Mouse (Mus musculus): ENCODE results near the gene Heatr1. TPM values are rescaled to one million over a fixed set of nuclear protein-coding genes. Genes with fewer than 3 reads are reported as not detected.

The Heatr1 gene
- 13.1 and 16.8 TPM in 2 replicates for polyA plus RNA-seq (2016; fragmentation: Nextera tagmentation; extraction: Ambion mirVana)

DNA sequence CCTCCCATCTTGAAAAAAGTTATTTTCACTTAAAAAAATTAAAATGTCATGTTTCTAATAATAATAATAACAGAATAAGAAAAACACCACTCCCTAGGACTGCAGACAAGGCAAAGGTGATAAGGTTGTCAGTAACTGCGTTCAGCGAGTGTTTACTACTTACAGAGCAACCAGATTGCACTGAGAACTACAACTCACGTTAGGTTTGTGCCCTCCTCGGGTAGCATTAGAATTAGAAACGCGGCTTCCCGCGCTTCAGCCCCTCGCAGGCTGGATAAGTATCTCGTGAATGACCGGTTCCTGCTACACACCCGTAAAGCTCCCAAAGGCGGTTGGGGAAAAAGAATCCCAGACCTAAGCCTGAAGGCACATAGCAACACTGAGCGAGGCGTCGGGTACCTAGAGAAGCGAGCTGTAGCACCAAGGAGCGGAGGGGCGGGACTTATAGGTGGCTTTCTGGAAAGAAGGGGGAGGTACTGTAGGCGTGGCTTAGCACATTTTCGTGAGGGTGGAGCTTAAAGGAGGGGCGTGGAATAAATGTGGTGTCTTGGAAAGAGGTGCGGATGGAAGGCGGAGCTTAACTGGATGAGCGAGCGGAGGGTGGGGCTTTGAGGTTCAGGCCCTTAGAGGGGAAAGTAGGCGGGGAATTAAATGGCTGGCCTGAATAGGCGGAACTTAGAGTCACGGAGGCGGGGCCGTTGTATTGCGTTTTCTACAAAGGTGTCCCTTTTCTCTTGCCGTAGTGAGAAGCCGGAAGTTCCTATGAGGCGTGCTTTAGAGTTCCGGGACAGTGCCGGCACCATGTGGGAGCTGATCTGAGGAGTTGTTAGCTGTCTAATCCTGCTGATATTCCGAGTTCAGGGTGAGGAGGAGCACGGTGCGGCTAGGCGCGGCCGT, at the start of gene Heatr1:
Gene Heatr1, plus strand, starts transcription at position 419 of the 897 bp plus-strand sequence.
- Histone ChIP-seq H3K9me3 (replicated peaks) (no peaks in the 10 kb centered on the region), H3K4me2 (peak within 1 kb of the TSS; percentile 90), H3K36me3 (peaks cover 16% of the 10 kb centered on the region), H3K4me1 (replicated peaks) (peaks cover 5% of the 10 kb centered on the region), H3K27me3 (replicated peaks) (no peaks in the 10 kb centered on the region), H3K27ac (ENCODE audit: poor library complexity, severe bottlenecking) (peak within 1 kb of the TSS; percentile 60; the same call in 1 of the 2 replicates), H3K9ac (peak within 1 kb of the TSS; percentile 77), H3K4me3 (peak within 1 kb of the TSS; percentile 94)
- WGBS = under 1% methylated on average over 43 of the region's 43 CpGs
- peak; percentile 98 for ATAC-seq (ENCODE audit: insufficient number of reproducible peaks, low FRiP score)

DNA sequence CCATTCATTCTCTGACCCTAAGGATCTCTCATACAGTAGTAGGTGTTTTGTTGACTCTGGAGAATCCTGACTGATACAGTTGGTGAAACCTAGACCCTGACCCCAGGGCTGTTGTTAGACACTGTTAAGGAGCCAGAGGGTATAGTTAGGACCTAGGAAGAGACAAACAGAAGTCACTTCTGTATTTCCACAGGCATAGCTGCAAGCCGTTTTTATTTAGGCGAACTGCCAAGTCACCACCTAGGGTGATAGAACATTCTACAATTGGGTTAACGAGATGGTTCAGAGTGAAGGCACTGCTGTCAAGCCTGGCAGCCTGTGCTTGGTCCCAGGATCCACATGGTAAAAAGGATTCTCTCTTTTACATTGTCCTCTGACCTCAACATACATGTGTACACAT, 48.0 kb upstream of the Heatr1 start:
- Histone ChIP-seq H3K4me2 (no peak overlapping the region), H3K4me3 (no peak overlapping the region), H3K9ac (no peak overlapping the region), H3K4me1 (replicated peaks) (no peaks in the 10 kb centered on the region), H3K27me3 (replicated peaks) (no peaks in the 10 kb centered on the region), H3K36me3 (no peaks in the 10 kb centered on the region), H3K9me3 (replicated peaks) (no peaks in the 10 kb centered on the region), H3K27ac (ENCODE audit: poor library complexity, severe bottlenecking) (no peak overlapping the region)
- ATAC-seq (ENCODE audit: insufficient number of reproducible peaks, low FRiP score) = no peak
- 75% methylated on average over 3 of the region's 3 CpGs for WGBS

DNA sequence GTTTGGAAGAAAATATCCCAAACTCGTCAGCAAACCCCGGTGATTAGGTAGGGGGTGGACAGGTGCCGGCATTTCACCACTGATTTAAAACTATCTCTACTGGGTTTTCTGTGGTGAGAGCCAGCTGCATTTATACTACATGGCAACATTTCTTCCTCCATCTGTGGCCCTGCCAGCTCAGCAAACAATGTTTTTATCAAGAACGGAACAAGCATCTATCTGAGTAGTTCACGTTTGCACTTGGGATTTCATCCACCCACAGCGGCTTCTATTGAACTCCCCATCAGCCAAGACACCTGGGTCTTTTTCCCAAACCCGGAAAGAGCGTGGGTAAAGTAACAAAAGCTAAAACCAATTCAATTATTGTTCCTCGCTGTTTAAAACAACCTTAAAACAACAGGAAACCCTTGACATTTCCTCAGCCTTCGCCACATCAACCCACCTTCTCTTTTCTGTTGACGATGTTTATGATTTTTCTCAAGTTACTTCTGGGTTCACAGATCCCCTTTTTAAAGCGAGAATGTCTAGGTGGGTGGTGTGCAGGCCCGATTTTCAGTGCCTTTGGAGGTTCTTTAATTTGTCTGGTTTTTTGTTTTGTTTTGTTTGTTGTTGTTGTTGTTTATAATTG, 45.5 kb upstream of the Heatr1 start:
- ATAC-seq (ENCODE audit: insufficient number of reproducible peaks, low FRiP score) = no peak
- no peaks in the 10 kb centered on the region for H3K4me1 ChIP-seq (replicated peaks)
- H3K4me2 ChIP-seq = no peak overlapping the region
- no peaks in the 10 kb centered on the region for H3K27me3 ChIP-seq (replicated peaks)
- peaks cover 4% of the 10 kb centered on the region; the same call in 1 of the 2 replicates for H3K9me3 ChIP-seq (replicated peaks)
- H3K27ac ChIP-seq (ENCODE audit: poor library complexity, severe bottlenecking) = no peak overlapping the region
- 70% methylated on average over 13 of the region's 13 CpGs for WGBS
- no peak overlapping the region for H3K9ac ChIP-seq
- H3K4me3 ChIP-seq = no peak overlapping the region
- H3K36me3 ChIP-seq = no peaks in the 10 kb centered on the region

- Histone ChIP-seq H3K27me3 (replicated peaks) (no peaks in the 10 kb centered on the region), H3K4me3 (no peak overlapping the region), H3K36me3 (no peaks in the 10 kb centered on the region), H3K27ac (ENCODE audit: poor library complexity, severe bottlenecking) (no peak overlapping the region), H3K4me2 (no peak overlapping the region), H3K4me1 (replicated peaks) (0 out of 2 replicates have a peak, but pooled peaks cover 2% of the 10 kb centered on the region), H3K9ac (no peak overlapping the region), H3K9me3 (replicated peaks) (peaks cover 4% of the 10 kb centered on the region; the same call in 1 of the 2 replicates)
- WGBS = 57% methylated on average over 4 of the region's 4 CpGs
- no peak for ATAC-seq (ENCODE audit: insufficient number of reproducible peaks, low FRiP score)
Observed at GRCm38 (mm10) chr13:12356184-12356583, 38.6 kb upstream of the Heatr1 start.

DNA sequence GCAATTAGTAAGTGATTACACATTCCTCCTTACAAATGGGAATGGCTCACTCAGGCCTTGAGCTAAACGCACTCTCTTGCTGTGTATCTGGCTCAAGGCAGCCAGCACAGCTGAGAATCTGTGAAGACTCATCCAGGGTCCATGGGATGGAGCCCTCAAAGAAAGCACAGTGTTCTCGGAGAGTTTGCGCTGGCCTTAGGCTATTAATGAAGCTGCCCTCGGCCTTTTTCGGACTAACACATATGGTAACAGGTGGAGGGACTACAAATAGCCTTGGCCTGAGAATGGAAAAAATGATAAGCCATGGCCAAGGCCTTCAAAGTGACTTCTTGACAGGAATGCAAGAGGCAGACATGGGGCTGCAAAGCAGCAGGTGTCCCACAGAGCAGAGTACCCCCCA, 37.3 kb upstream of the Heatr1 start:
- no peak overlapping the region for H3K27ac ChIP-seq (ENCODE audit: poor library complexity, severe bottlenecking)
- H3K36me3 ChIP-seq = no peaks in the 10 kb centered on the region
- H3K27me3 ChIP-seq (replicated peaks) = no peaks in the 10 kb centered on the region
- H3K9me3 ChIP-seq (replicated peaks) = peaks cover 4% of the 10 kb centered on the region; the same call in 1 of the 2 replicates
- no peak overlapping the region for H3K9ac ChIP-seq
- H3K4me1 ChIP-seq (replicated peaks) = 0 out of 2 replicates have a peak, but pooled peaks cover 2% of the 10 kb centered on the region
- 68% methylated on average over 5 of the region's 5 CpGs for WGBS
- no peak overlapping the region for H3K4me2 ChIP-seq
- H3K4me3 ChIP-seq = no peak overlapping the region
- ATAC-seq (ENCODE audit: insufficient number of reproducible peaks, low FRiP score) = no peak

DNA sequence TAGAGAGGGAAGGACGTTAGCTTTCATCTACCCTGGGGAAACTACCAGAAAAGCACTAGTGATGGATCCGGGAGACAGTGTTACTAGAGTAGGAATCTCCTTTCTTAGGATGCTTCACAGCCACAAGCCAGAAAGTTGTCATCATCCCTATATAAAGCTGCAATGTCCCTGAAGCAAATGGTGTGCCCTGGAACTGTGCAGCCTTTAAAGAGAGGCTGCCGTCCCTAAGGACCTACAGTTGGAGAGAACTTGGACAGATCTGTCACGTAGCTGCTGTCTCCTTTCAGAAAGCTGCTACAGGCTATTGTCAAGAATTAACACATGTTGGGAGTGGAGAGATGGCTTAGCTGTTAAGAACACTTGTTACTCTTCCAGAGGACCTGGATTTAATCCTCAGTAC, 33.3 kb upstream of the Heatr1 start:
- Histone ChIP-seq H3K9ac (no peak overlapping the region), H3K4me3 (no peak overlapping the region), H3K27me3 (replicated peaks) (no peaks in the 10 kb centered on the region), H3K27ac (ENCODE audit: poor library complexity, severe bottlenecking) (no peak overlapping the region), H3K4me2 (no peak overlapping the region), H3K9me3 (replicated peaks) (no peaks in the 10 kb centered on the region), H3K4me1 (replicated peaks) (0 out of 2 replicates have a peak, but pooled peaks cover 2% of the 10 kb centered on the region), H3K36me3 (no peaks in the 10 kb centered on the region)
- no peak for ATAC-seq (ENCODE audit: insufficient number of reproducible peaks, low FRiP score)
- 70% methylated on average over 4 of the region's 4 CpGs for WGBS

- H3K4me1 ChIP-seq (replicated peaks) = peaks cover 31% of the 10 kb centered on the region
- peak overlapping the region; percentile 51 for H3K4me2 ChIP-seq
- no peaks in the 10 kb centered on the region for H3K9me3 ChIP-seq (replicated peaks)
- ATAC-seq (ENCODE audit: insufficient number of reproducible peaks, low FRiP score) = peak; percentile 30; the same call in 1 of the 2 replicates
- no peaks in the 10 kb centered on the region for H3K36me3 ChIP-seq
- H3K4me3 ChIP-seq = 0 out of 2 replicates have a peak overlapping the region, but pooled peaks have one; percentile 5
- no peaks in the 10 kb centered on the region for H3K27me3 ChIP-seq (replicated peaks)
- 33% methylated on average over 8 of the region's 8 CpGs for WGBS
- H3K9ac ChIP-seq = peak overlapping the region; percentile 19
- H3K27ac ChIP-seq (ENCODE audit: poor library complexity, severe bottlenecking) = peak overlapping the region; percentile 93
Observed at GRCm38 (mm10) chr13:12369041-12369621, 25.7 kb upstream of the Heatr1 start.

DNA sequence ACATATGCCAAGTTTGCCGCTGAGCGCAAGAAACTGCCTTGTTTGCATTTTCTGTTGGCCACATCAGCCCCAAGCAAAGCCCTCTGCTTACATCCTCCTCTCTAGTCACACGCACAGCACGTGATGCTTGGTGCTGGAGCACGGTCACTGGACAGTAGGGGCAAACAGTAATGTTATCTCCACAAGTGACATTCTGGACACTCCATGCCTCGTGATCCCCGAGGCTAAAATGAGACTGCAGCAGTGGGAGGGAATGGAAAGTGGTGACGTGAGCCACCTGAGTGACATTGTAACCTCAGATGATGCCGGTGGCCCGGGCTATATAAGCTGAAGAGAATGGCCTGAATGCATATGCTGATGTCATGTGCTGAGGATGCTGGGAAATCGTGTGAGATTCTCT, 24.9 kb upstream of the Heatr1 start:
- Histone ChIP-seq H3K4me1 (replicated peaks) (peaks cover 31% of the 10 kb centered on the region), H3K27me3 (replicated peaks) (no peaks in the 10 kb centered on the region), H3K27ac (ENCODE audit: poor library complexity, severe bottlenecking) (peak overlapping the region; percentile 93), H3K4me2 (peak overlapping the region; percentile 51), H3K36me3 (no peaks in the 10 kb centered on the region), H3K4me3 (no peak overlapping the region), H3K9me3 (replicated peaks) (no peaks in the 10 kb centered on the region; the same call in 1 of the 2 replicates), H3K9ac (peak overlapping the region; percentile 19)
- WGBS = 39% methylated on average over 11 of the region's 11 CpGs
- ATAC-seq (ENCODE audit: insufficient number of reproducible peaks, low FRiP score) = peak; percentile 82

GRCm38 (mm10) chr13:12372755-12373154, 22.1 kb upstream of the Heatr1 start:
- Histone ChIP-seq H3K4me3 (no peak overlapping the region), H3K4me2 (no peak overlapping the region), H3K4me1 (replicated peaks) (peaks cover 31% of the 10 kb centered on the region), H3K9me3 (replicated peaks) (no peaks in the 10 kb centered on the region; the same call in 1 of the 2 replicates), H3K27me3 (replicated peaks) (no peaks in the 10 kb centered on the region), H3K36me3 (no peaks in the 10 kb centered on the region), H3K9ac (no peak overlapping the region), H3K27ac (ENCODE audit: poor library complexity, severe bottlenecking) (peak overlapping the region; percentile 16; the same call in 1 of the 2 replicates)
- ATAC-seq (ENCODE audit: insufficient number of reproducible peaks, low FRiP score) = no peak
- WGBS = 25% methylated on average over 3 of the region's 3 CpGs

DNA sequence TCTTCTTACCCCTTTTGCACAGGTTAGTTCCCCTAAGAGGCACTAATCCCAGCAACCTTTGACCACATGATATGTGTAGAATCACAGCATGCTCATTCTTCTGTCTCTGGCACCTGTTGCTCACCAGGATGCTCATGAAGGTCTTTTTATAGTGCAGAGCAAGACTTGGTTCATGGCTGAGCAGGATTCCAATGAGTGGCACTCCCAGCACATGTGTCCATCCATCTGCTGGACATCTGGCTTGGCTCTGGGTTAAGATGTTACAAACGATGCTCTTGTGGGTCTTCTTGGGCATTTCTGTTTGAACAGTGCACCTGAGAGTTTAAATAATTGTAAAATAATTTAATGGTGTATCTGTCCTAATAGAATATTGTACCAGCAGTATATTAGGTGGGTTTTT, 18.0 kb upstream of the Heatr1 start:
- Histone ChIP-seq H3K36me3 (no peaks in the 10 kb centered on the region), H3K4me3 (no peak overlapping the region), H3K4me2 (no peak overlapping the region), H3K27me3 (replicated peaks) (no peaks in the 10 kb centered on the region), H3K27ac (ENCODE audit: poor library complexity, severe bottlenecking) (no peak overlapping the region), H3K9me3 (replicated peaks) (no peaks in the 10 kb centered on the region; the same call in 1 of the 2 replicates), H3K9ac (no peak overlapping the region), H3K4me1 (replicated peaks) (peaks cover 9% of the 10 kb centered on the region)
- ATAC-seq (ENCODE audit: insufficient number of reproducible peaks, low FRiP score) = no peak
- 61% methylated on average over 1 of the region's 1 CpGs for WGBS

DNA sequence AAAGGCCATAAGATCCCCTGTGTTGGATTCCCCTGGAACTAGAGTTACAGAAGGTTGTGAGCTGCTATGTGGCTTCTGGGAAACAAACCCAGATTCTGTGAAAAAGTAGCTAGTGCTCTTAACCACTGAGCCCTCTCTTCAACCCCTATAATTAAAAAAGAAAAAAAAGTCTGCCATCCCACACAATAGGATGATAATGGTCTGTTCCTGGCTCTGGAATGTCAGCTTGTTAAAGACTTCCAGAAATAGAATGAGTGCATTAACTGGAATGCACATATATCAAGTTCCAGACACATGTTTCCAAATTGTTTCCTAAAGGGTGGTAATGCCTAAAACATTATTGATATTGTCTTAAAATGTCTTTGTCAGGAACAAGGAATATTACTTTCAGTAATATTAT, 10.0 kb upstream of the Heatr1 start:
- Histone ChIP-seq H3K36me3 (no peaks in the 10 kb centered on the region), H3K4me2 (peak overlapping the region; percentile 17; the same call in 1 of the 2 replicates), H3K9ac (0 out of 2 replicates have a peak overlapping the region, but pooled peaks have one; percentile 11), H3K27me3 (replicated peaks) (no peaks in the 10 kb centered on the region), H3K27ac (ENCODE audit: poor library complexity, severe bottlenecking) (peak overlapping the region; percentile 73), H3K9me3 (replicated peaks) (no peaks in the 10 kb centered on the region), H3K4me1 (replicated peaks) (peaks cover 7% of the 10 kb centered on the region), H3K4me3 (no peak overlapping the region)
- no peak for ATAC-seq (ENCODE audit: insufficient number of reproducible peaks, low FRiP score)
